Mouse (Mus musculus) T-helper 1 cell (primary cell): ENCODE results near the gene Cd55.
"Not testable (repeated sequence)": the region's sequence is repeated elsewhere in the genome, so short reads cannot be mapped to it uniquely, and the experiment has no call there.

Experiments used
- in situ Hi-C: fragments of 300-600 bp; cut with MboI, MseI; formaldehyde crosslinking; loops from one replicate; pipeline ENCODE4 v1.15.1; 2025; ENCODE audit warnings: high pct_unique_total_duplicates

Cd55 gene

GRCm38 (mm10) chr1:130462084-130462861 is at the start of gene Cd55:
Gene Cd55 (minus strand): TSS chr1:130462744.
- in situ Hi-C loops: no loop called here

GRCm38 (mm10) chr1:130511823-130512370 is 49.4 kb upstream of the Cd55 start:
- in situ Hi-C loops: no loop called here

- in situ Hi-C loops: no loop called here
Measured at GRCm38 (mm10) chr1:130508957-130509350, 46.4 kb upstream of the Cd55 start.

GRCm38 (mm10) chr1:130508030-130508956 is 45.7 kb upstream of the Cd55 start:
- in situ Hi-C loops: no loop called here

GRCm38 (mm10) chr1:130507408-130507807 is 44.9 kb upstream of the Cd55 start:
- in situ Hi-C loops: no loop called here

- in situ Hi-C loops: no loop called here
Measured at GRCm38 (mm10) chr1:130499962-130500361, 37.4 kb upstream of the Cd55 start.

- in situ Hi-C loops: no loop called here
Measured at GRCm38 (mm10) chr1:130498331-130498730, 35.8 kb upstream of the Cd55 start.

GRCm38 (mm10) chr1:130486816-130487545 is 24.4 kb upstream of the Cd55 start:
- in situ Hi-C loops: no loop called here

GRCm38 (mm10) chr1:130485828-130486620 is 23.5 kb upstream of the Cd55 start:
- in situ Hi-C loops: no loop called here

GRCm38 (mm10) chr1:130485376-130485775 is 22.8 kb upstream of the Cd55 start:
- in situ Hi-C loops: no loop called here

- in situ Hi-C loops: no loop called here
Measured at GRCm38 (mm10) chr1:130474936-130475335, 12.4 kb upstream of the Cd55 start.

- in situ Hi-C loops: no loop called here
Measured at GRCm38 (mm10) chr1:130474226-130474625, 11.7 kb upstream of the Cd55 start.

GRCm38 (mm10) chr1:130470074-130470473 is 7.5 kb upstream of the Cd55 start:
- in situ Hi-C loops: no loop called here

GRCm38 (mm10) chr1:130467453-130467852 is 4.9 kb upstream of the Cd55 start:
- in situ Hi-C loops: no loop called here

GRCm38 (mm10) chr1:130464173-130464572 is 1.6 kb upstream of the Cd55 start:
- in situ Hi-C loops: no loop called here

- in situ Hi-C loops: no loop called here
Measured at GRCm38 (mm10) chr1:130462867-130463266, 323 bp upstream of the Cd55 start.

GRCm38 (mm10) chr1:130455111-130455510 is 7.4 kb downstream of the Cd55 start:
- in situ Hi-C loops: no loop called here

GRCm38 (mm10) chr1:130442930-130443329 is 19.6 kb downstream of the Cd55 start:
- in situ Hi-C loops: not testable (repeated sequence)

GRCm38 (mm10) chr1:130430920-130431319 is 31.6 kb downstream of the Cd55 start:
- in situ Hi-C loops: no loop called here

- in situ Hi-C loops: not testable (repeated sequence)
Measured at GRCm38 (mm10) chr1:130428667-130429066, 33.9 kb downstream of the Cd55 start.
